Mouse (Mus musculus): ENCODE data around the gene 1700102P08Rik.

1700102P08Rik gene

DNA sequence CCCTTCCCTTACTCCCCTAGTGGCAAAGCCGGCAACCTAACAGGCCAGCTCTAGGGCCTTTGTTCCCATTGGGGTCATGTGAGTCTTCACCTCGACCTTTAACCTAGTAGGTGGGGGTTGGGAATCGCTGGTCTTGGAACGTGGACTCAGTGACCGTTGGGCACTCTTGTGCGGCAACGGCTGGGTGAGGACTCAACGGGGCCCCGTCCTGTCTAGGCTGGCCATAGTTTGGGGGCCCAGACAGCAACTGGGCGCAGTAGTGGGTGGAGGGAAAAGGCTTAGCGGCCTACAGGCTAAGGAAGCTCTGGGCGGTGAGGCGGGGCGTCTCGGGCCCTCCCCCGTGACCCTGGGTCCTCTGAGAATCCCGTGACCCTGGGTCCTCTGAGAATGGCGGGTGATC is at the start of gene 1700102P08Rik:
Gene 1700102P08Rik, plus strand, starts transcription at position 130 of the 400 bp plus-strand sequence.
- DNase-seq = no peak

DNA sequence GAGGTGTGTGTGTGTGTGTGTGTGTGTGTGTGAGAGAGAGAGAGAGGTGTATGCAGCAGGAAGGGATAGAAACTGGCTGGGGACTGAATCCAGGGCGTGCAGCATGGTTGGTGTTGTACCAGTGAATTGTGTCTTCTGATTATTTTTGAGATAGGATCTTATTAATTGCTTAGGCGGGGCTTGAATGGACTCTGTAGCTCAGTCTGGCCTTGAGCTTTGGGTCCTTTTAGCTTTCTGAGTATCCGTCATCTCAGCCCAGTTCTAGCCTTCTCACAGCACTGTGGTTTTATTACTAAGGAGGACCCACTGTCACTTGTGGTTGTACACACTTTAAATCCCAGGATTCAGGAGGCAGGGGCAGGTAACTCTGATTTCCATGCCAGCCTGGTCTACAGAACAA is 49.3 kb upstream of the 1700102P08Rik start:
- no peak for DNase-seq

DNA sequence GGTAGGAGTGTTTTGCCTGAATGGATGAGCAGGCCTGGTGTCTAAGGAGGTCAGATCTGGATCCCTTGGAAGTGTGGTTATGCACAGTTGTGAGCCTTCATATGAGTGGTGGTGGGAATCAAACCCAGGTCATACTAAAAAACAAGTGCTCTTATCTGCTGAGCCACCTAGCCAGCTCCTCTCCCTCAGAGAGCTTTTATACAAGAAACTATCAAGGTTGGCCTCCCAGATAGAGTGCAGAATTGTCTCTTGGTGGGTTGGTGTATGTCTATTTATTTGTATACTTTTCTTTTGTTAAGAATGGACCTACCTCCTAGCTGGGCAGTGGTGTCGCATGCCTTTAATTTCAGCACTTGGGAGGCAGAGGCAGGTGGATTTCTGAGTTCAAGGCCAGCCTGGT is 48.8 kb upstream of the 1700102P08Rik start:
- DNase-seq = no peak

DNA sequence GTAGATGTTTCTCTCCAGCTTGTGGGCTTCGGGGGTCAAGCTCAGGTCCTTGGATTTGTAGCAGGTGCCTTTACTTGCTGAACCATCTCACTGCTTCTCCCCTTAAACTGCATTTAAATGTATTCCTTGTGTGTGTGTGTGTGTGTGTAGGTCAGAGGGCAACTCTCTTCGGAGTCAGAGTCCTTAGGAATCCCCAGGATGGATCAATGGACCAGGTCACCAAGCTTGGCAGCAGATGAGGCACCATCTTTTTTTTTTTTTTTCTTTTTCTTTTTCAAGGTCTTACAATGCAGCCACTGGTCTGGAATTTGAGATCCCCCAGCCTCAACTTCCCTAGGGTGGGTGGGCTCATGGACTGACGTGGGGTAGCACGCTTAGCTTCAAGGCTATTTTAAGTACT is 48.1 kb upstream of the 1700102P08Rik start:
- no peak for DNase-seq

DNA sequence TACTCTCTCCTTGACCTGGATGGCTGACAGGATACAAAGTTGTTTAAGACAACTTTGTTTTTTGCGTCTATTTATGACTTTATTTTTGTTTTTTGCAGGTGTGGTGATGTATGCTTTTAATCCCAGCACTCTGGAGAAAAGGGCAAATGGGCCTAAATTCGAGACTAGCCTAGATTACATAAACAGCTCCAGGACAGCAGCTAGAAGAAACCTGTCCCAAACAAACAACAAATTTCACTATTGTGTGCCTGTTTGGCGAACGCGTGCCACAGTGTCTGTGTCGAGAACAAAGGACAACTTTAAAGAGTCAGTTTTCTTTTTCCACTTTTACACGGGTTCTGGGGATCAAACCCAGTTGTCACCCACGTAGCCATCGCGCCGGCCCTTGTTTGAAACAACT is 45.6 kb upstream of the 1700102P08Rik start:
- DNase-seq = peak in 1 of 2 experiments; percentile 19

DNA sequence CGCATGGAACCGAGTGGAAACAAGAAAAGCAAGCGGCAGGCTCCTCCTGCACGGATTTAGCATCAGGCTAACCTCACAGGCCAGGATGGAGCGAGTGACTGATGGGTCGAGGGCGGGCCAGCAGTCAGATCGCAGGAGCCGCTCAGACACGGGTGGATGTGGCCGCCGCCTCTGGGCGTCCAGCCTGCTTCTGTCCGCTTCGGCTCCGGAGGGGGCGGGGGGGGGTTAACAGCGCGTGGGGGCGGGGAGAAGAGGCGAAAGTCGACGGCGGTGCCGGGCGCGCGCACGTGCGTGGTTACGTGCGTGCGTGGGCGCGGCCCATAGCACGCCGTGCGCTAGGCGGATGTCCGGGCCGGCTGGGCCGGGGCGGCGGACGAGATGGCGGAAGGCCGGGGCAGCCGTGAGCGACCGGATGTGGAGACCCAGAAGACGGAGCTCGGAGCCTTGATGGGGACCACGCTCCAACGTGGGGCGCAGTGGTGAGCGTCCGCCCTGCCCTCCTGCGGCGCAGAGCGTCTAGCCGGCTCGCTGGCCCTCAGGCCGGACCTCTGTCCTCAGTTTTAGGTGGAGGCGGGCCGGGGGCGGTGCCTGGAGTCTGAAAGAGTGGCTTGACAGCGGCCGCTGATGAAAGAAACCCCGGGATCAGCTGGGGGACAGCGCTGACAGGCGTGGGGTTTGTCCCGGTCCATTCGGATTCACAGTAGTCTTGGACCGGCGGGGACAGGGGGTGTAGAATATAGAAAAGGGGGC is 44.9 kb upstream of the 1700102P08Rik start, which contains the start of gene Usp4:
Gene Usp4, plus strand, starts transcription at position 314 of the 750 bp plus-strand sequence.
- peak; percentile 87 to 89 for DNase-seq

DNA sequence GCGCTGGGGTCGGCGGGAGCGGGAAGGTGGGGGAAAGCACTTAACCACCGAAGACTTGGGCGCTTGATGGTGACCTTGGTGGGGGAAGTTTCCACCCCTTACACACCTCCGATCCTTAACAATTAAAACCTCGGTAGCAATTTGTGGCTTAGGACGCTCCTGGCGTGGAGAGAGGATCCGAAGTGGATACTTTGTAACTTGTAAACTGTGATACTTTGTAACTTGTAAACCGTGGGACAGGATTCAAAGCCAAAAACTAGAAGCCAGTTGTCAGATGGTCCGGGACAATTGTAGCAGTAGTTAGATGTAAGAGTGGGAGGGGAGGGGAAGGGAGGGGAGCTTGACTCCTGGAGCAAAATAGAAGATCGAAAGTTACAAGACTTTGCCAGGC is 44.3 kb upstream of the 1700102P08Rik start:
- DNase-seq = no peak

DNA sequence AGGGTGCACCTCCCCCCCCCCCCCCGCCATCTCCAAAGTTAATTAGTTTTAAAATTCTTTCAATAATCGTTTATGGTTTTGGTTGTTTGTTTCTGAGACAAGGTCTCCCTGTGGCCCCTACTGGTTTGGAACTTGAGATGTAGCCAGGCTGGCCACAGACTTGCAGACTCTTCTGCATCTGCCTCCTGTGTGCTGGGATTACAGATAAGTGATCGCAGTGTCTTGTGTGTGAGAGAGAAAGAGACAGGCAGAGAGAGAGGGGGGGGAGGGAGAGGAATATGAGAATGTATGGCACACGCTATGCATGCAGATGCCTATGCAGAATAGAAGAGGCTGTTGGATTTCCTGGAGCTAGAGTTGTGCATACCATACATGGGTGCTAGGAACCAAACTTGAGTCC is 42.9 kb upstream of the 1700102P08Rik start:
- no peak for DNase-seq

DNA sequence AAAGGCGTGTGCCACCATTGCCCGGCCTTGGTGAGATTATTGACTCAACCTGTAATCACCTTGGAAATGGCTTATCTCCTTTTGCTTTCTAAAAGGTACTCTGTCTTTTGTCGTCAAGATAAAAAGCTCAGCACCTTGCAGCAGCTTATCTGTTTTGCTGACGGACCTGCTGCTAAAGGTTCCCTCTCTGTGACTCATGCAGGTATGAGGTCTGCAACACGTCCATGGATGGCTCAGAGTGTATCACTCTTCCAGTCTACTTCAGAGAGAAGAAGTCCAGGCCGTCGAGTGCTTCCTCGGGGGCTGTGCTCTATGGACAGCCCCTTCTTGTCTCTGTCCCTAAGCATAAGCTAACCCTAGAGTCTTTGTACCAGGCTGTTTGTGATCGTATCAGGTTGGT is 14.4 kb upstream of the 1700102P08Rik start:
- DNase-seq = no peak

DNA sequence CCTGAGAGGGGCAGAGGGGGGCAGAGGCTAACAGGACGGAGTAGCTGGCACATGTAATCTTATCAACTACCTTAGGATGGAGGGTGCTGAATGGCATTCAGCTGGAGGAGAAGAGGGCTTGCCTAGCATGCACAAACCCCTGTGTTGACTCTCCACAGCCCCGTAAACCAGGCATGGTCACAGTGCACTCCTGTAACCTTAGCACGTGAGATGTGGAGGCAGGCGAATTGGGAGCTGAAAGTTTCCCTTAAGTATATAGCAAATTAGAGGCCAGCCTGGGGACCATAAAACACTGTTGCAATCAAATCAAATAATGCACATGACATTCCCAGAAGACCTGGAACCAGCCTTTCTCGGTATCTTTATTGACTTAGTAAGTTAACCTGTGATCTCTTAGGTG is 13.9 kb upstream of the 1700102P08Rik start:
- no peak for DNase-seq

DNA sequence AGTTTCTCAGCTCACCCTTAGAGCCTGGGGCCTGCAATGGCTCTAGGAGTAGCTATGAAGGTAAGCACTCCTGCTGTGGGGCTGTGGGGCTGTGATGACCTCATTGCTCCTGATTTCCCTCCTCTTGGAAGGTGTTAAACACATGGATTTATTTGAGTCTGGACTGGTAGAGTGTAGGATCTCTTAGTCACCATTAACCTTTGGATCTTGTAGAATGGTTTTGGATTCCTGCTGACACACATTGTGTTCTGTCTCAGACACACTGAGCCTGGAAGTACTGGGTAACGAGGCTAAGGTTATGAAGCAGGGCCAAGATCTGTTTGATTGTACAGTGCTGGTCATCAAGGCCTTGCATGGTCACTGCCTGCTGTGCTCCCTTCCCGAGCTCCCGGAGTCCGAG is 13.3 kb upstream of the 1700102P08Rik start:
- no peak for DNase-seq

DNA sequence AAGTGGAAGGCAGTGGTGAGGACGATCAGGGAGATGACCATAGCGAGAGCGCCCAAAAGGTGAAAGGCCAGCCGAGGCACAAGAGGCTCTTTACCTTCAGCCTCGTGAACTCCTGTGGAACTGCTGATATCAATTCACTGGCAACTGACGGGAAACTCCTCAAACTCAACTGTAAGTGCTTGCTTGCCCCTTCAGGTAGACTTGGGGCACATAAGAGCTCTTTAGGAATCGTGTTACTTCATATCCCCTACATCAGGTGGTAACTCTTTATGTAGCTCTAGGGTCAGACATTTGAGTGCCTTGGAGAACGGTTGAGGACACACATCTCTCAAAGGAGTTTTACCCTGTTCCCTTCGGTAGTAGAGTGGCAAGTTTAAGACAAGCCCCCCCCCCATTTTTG is 11.2 kb upstream of the 1700102P08Rik start:
- DNase-seq = no peak

DNA sequence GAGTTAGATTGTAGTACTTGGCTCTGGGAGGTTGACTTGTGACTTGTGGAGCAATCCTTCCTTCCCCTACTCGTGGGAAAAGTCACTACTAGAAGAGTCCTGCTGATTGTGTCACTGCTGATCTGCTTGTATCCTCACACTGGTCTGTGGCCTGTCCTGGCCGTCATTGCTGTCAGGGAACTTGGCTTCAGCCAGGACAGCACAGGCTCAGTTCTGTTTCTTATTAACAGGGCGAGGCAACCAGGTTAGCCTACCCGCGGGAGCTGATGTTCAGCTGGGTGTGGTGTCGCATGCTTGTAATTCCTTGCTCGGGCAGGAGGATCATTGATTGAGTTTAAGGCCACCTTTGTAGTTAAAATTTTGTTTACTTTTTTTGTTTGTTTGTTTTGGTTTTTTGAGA is 7.6 kb upstream of the 1700102P08Rik start:
- no peak for DNase-seq

DNA sequence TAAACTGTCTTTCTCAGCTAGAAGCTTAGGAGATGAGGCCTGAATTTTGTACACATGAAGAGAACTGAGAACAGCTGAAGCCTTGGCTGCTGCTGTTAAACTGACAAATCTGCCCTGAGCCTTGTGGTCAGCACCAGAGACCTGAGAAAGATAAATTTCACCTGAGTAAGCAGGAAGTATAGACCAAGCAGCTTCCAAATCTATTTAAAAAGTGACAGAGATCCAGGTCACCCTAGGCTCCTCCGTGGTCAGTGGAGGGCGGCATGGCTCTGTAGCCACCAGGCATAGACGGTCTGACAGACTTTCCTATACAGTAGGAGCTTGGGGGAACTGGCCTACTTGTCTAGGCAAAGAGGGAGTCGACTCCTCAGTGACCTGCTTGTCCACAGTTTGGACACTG is 5.8 kb upstream of the 1700102P08Rik start:
- no peak for DNase-seq

DNA sequence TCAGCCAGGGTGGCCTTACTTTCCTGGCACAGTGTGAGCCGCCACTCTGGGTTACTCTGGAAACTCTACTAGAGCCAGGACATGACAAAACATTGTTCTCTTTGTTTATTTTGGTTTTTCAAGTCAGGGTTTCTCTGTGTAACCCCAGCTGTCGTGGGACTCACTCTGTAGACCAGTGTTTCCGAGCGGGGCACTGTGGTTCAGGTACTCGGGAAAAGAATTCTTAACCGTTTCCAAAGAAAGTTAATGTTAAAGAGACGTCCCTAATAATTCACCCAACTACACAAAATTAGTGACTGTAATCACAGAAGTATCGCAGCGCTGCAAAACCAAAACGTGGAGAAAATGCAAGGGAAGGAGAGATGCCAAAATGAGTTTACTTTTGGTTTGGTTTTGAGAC is 4.0 kb upstream of the 1700102P08Rik start:
- no peak for DNase-seq

DNA sequence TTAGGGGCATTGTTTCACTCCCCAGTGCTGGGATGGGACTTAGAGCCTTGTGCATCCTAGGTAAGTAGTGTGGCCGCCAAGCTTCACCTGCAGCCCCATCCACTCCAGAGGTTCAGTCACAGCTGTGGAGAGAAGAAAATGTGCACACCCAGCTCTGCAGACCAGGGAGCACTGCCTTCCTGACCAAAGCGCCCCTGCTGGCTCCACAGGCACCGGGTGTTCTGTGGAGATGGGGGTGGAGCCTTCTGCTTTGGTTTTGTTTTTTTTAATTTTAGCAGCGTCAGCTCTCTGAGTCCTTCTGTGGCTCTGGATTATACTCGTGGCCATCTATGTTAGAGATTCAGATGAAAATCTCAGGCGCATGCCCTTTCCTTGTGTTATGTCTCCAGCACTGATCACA is 3.4 kb upstream of the 1700102P08Rik start:
- DNase-seq = no peak

DNA sequence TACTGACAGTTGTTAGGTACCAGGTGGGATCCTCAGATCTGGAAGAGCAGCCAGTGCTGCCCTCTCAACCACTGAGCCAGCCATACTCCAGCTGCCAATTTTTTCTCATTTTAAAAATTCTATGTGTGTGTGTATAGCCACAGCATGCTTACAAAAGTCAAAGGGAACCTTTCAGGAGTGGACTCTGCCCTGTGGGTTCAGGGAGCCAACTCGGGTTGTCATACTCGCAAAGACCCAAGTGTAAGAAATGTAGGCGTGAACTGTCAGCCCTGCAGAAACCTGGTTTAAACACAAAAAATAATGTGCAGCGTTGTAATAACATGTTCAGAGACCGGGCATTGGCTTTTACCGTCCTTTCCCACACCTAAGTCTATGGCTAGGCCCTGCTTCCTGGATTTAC is 1.6 kb downstream of the 1700102P08Rik start:
- no peak for DNase-seq

DNA sequence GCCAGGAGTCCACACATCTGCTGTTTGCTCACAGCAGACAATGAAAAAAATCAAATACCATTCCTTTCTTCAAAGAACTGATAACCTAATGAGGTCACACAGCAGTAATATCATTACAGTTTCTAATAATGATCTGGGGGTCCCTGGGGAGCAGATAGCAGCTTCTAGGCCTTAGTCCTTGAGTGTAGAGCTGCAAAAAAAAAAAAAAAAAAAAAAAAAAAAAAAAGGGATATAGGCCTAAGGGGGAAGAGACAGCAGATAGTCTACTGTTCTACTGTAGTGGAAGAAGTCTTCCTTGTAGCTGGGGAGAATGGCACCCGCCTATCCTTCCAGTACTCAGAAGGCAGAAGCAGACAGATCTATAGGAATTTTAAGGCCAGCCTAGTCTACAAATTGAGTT is 2.8 kb downstream of the 1700102P08Rik start:
- DNase-seq = no peak

DNA sequence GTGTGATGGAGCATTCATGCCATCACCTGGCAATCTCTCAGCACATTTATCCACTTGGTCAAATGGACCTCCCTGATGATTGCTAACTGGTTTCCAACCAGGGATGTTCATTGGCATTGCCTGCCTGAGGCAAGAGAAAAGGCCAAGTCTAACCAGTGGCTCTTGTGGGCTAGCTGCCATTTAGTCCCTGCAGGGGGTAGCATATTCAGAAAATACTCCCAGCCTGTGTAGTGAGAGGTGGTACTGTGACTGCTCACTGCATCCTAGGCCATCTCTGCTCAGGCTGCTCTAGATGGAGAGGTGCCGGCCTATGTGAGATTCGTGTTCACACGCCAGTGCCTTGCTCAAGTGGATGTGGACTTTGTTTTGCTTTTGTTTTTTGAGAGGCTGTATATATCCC is 5.7 kb downstream of the 1700102P08Rik start:
- DNase-seq = no peak

DNA sequence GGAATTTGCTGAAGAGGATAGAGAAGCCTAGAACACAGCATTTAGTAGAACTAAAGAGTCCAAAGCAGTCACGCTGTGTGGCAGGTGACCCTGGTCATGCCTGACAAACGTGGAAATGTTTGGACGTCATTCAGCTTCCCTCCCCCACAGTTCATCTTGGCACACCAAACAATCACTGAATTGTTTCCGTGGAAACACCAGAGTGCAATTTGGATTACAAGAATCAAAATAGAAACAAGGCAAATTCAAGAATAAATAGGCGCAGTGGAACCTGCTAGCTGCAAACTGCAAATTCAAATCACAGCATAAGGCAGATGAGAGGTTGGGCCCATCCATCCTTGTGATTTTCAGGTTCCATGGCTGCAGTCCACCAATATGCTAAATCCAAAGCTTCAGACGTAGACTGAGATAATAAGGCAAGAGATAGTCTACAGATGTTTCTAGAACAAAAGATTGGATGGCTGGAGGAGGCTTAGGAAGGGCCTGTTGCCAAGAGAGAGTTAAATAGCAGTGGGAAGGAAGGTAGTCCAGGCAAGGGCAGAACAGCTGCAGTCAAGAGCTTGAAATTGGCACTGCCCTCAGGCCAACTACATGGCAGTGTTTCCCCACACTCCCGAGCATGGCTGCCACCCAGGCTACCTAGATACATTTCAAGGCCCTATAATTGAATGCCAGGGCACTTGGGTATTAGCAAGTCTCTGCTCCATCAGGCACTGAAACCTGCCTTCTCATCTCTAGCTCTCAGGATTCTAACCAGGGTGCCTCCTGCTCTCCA is 8.8 kb downstream of the 1700102P08Rik start:
- no peak for DNase-seq

DNA sequence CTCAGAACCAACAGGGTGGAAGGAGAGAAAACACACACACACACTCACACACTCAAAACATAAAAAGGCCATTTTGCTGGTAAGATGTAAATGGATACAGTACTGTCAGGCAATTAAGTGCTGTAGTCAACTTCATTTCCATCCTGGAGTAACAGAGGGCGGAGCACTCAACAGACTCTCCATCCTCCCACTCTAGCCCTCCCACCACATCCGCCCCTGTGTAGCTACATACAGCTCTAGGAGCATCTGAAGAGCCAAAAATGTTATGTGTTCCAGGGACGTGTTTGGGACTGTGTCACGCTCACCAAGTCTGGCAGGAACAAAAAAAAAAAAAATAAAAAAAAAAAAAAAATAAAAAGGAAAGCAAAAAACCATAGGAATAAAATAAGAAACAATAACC is 10.5 kb downstream of the 1700102P08Rik start:
- DNase-seq = no peak

DNA sequence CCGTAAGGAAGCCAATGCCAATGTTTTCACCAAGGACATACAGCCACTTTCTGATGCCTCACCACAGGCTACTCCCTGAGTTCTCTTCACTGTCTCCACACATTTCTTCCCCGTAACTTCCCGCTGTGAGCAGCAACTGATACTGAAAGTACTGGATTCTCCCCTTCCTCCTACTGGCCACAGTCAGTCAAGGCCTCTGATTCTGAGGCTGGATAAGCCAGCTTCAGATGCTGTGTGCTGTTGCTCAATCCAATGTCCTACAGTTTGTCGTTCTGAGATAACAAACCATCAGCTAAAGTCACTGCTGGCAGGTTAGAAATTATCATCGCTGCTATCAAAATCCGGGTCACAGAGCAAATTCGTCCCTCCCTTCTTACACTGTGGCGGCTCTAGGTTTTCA is 11.8 kb downstream of the 1700102P08Rik start:
- no peak for DNase-seq

DNA sequence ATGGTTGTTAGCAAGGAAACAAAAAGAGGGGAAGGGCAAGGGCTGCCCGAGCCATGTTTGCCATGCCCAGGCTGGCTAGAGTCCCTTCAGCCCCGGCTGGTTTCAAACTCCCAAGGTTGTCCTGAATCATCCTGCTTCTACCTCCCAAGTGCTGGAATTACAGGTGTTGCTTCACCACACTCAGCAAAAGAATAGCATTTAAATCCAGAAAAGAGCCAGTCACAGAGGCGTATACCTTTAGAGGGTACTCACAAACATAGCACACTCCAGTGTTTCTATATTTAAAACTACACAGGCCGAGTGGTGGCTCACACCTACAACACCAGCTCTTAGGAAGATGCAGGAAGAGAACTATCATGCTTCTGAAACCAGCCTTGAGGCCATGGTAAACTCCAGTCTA is 16.9 kb downstream of the 1700102P08Rik start:
- no peak for DNase-seq

DNA sequence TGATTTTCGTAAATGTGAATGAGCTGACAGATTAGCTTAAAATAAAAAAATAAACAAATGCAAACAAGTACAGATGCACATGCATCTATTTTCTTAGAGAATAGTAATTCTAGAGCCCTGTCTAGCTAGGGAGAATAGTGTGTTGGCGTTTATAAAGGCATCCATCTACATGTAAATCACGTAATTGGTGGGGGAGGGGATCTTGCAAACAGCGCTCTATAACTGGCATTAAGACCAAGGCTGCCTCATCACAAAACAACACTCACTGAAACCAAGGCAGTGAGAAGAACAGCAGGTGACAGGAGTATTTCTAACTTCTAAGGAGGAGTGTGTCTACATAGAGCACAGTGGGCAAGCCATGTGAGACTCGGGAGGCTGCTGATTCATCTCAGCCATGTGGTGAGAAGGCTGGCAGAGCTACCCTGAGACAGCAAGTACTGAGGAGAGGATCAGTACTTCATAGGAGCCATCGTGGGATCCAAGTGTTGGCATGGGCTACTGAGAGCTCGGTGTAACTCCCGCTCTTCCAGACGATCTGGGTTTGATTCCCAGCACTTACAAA is 18.9 kb downstream of the 1700102P08Rik start:
- no peak for DNase-seq

All from B cell, adult 2 months (primary cell).